Mouse (Mus musculus): ENCODE data around the gene Ccdc32. TPM values are rescaled to one million over a fixed set of nuclear protein-coding genes. Genes with fewer than 3 reads are reported as not detected.

The Ccdc32 gene
- polyA plus RNA-seq, 1 experiment from 2014 or later = 55.9 TPM

GRCm38 (mm10) chr2:119025239-119025616, 4.0 kb downstream of the Ccdc32 start:
- Histone ChIP-seq H3K27ac (ENCODE audit: low read depth, low read length) (no peak overlapping the region), H3K36me3 (ENCODE audit: control insufficient read depth, insufficient read depth) (peaks cover 32% of the 10 kb centered on the region), H3K9me3 (ENCODE audit: control insufficient read depth) (no peaks in the 10 kb centered on the region), H3K4me3 (ENCODE audit: low read depth, low read length) (no peak overlapping the region), H3K9ac (ENCODE audit: low read depth, low read length) (no peak overlapping the region), H3K4me1 (replicated peaks; ENCODE audit: control insufficient read depth, insufficient read depth, low read length) (0 out of 2 replicates have a peak, but pooled peaks cover 3% of the 10 kb centered on the region), H3K27me3 (replicated peaks; ENCODE audit: control insufficient read depth, insufficient read depth, low read length) (no peaks in the 10 kb centered on the region), H3K4me2 (replicated peaks; ENCODE audit: low read depth) (no peak overlapping the region)
- no peak for ATAC-seq
- 80% methylated on average over 4 of the region's 4 CpGs for WGBS
- no peak for TF ChIP-seq CTCF (IDR thresholded peaks at IDR 0.05; ENCODE audit: low read depth)

GRCm38 (mm10) chr2:119024536-119025238, 4.5 kb downstream of the Ccdc32 start:
- Histone ChIP-seq H3K9ac (ENCODE audit: low read depth, low read length) (no peak overlapping the region), H3K4me1 (replicated peaks; ENCODE audit: control insufficient read depth, insufficient read depth, low read length) (0 out of 2 replicates have a peak, but pooled peaks cover 3% of the 10 kb centered on the region), H3K4me3 (ENCODE audit: low read depth, low read length) (no peak overlapping the region), H3K27me3 (replicated peaks; ENCODE audit: control insufficient read depth, insufficient read depth, low read length) (no peaks in the 10 kb centered on the region), H3K9me3 (ENCODE audit: control insufficient read depth) (no peaks in the 10 kb centered on the region), H3K4me2 (replicated peaks; ENCODE audit: low read depth) (no peak overlapping the region), H3K27ac (ENCODE audit: low read depth, low read length) (no peak overlapping the region), H3K36me3 (ENCODE audit: control insufficient read depth, insufficient read depth) (peaks cover 32% of the 10 kb centered on the region)
- ATAC-seq = no peak
- WGBS = 67% methylated on average over 9 of the region's 9 CpGs
- peak; percentile 67 for TF ChIP-seq CTCF (IDR thresholded peaks at IDR 0.05; ENCODE audit: low read depth)

GRCm38 (mm10) chr2:119023154-119023660, 6.0 kb downstream of the Ccdc32 start:
- Histone ChIP-seq H3K9me3 (ENCODE audit: control insufficient read depth) (no peaks in the 10 kb centered on the region), H3K4me1 (replicated peaks; ENCODE audit: control insufficient read depth, insufficient read depth, low read length) (0 out of 2 replicates have a peak, but pooled peaks cover 3% of the 10 kb centered on the region), H3K36me3 (ENCODE audit: control insufficient read depth, insufficient read depth) (peaks cover 42% of the 10 kb centered on the region), H3K4me3 (ENCODE audit: low read depth, low read length) (no peak overlapping the region), H3K27me3 (replicated peaks; ENCODE audit: control insufficient read depth, insufficient read depth, low read length) (no peaks in the 10 kb centered on the region), H3K4me2 (replicated peaks; ENCODE audit: low read depth) (no peak overlapping the region), H3K27ac (ENCODE audit: low read depth, low read length) (no peak overlapping the region), H3K9ac (ENCODE audit: low read depth, low read length) (no peak overlapping the region)
- TF ChIP-seq CTCF (IDR thresholded peaks at IDR 0.05; ENCODE audit: low read depth) = no peak
- 74% methylated on average over 6 of the region's 6 CpGs for WGBS
- peak; percentile 51 for ATAC-seq

- no peak for ATAC-seq
These were observed 9.7 kb downstream of the Ccdc32 start for GRCm38 (mm10) chr2:119019538-119019937.

GRCm38 (mm10) chr2:119019131-119019530, 10.1 kb downstream of the Ccdc32 start:
- H3K4me1 ChIP-seq (replicated peaks; ENCODE audit: control insufficient read depth, insufficient read depth, low read length) = no peaks in the 10 kb centered on the region
- H3K4me2 ChIP-seq (replicated peaks; ENCODE audit: low read depth) = peak overlapping the region; percentile 21; the same call in 1 of the 2 replicates
- no peaks in the 10 kb centered on the region for H3K27me3 ChIP-seq (replicated peaks; ENCODE audit: control insufficient read depth, insufficient read depth, low read length)
- H3K9ac ChIP-seq (ENCODE audit: low read depth, low read length) = no peak overlapping the region
- ATAC-seq = no peak
- no peak overlapping the region for H3K4me3 ChIP-seq (ENCODE audit: low read depth, low read length)
- peak; percentile 49 for TF ChIP-seq CTCF (IDR thresholded peaks at IDR 0.05; ENCODE audit: low read depth)
- H3K9me3 ChIP-seq (ENCODE audit: control insufficient read depth) = no peaks in the 10 kb centered on the region
- H3K36me3 ChIP-seq (ENCODE audit: control insufficient read depth, insufficient read depth) = peaks cover 35% of the 10 kb centered on the region
- 0 out of 2 replicates have a peak overlapping the region, but pooled peaks have one; percentile 70 for H3K27ac ChIP-seq (ENCODE audit: low read depth, low read length)
- 34% methylated on average over 5 of the region's 5 CpGs for WGBS

More at GRCm38 (mm10) chr2:119019538-119019937, 9.7 kb downstream of the Ccdc32 start:
- no peak overlapping the region for H3K4me3 ChIP-seq (ENCODE audit: low read depth, low read length)
- H3K4me1 ChIP-seq (replicated peaks; ENCODE audit: control insufficient read depth, insufficient read depth, low read length) = no peaks in the 10 kb centered on the region
- H3K36me3 ChIP-seq (ENCODE audit: control insufficient read depth, insufficient read depth) = peaks cover 35% of the 10 kb centered on the region
- no peaks in the 10 kb centered on the region for H3K9me3 ChIP-seq (ENCODE audit: control insufficient read depth)
- H3K27ac ChIP-seq (ENCODE audit: low read depth, low read length) = no peak overlapping the region
- 77% methylated on average over 4 of the region's 4 CpGs for WGBS
- TF ChIP-seq CTCF (IDR thresholded peaks at IDR 0.05; ENCODE audit: low read depth) = no peak
- no peak overlapping the region for H3K9ac ChIP-seq (ENCODE audit: low read depth, low read length)
- no peak overlapping the region for H3K4me2 ChIP-seq (replicated peaks; ENCODE audit: low read depth)
- no peaks in the 10 kb centered on the region for H3K27me3 ChIP-seq (replicated peaks; ENCODE audit: control insufficient read depth, insufficient read depth, low read length)

- H3K27ac ChIP-seq (ENCODE audit: low read depth, low read length) = peak overlapping the region; percentile 70; the same call in 1 of the 2 replicates
- H3K9ac ChIP-seq (ENCODE audit: low read depth, low read length) = no peak overlapping the region
- no peak for ATAC-seq
- H3K9me3 ChIP-seq (ENCODE audit: control insufficient read depth) = no peaks in the 10 kb centered on the region
- no peak overlapping the region for H3K4me3 ChIP-seq (ENCODE audit: low read depth, low read length)
- peaks cover 35% of the 10 kb centered on the region for H3K36me3 ChIP-seq (ENCODE audit: control insufficient read depth, insufficient read depth)
- peak overlapping the region; percentile 21; the same call in 1 of the 2 replicates for H3K4me2 ChIP-seq (replicated peaks; ENCODE audit: low read depth)
- H3K4me1 ChIP-seq (replicated peaks; ENCODE audit: control insufficient read depth, insufficient read depth, low read length) = no peaks in the 10 kb centered on the region
- no peak for TF ChIP-seq CTCF (IDR thresholded peaks at IDR 0.05; ENCODE audit: low read depth)
- WGBS = 46% methylated on average over 22 of the region's 22 CpGs
- H3K27me3 ChIP-seq (replicated peaks; ENCODE audit: control insufficient read depth, insufficient read depth, low read length) = no peaks in the 10 kb centered on the region
These were observed 10.6 kb downstream of the Ccdc32 start for GRCm38 (mm10) chr2:119018391-119019122.

Data from intestine, postnatal 0 days (tissue).